Mouse (Mus musculus) forebrain, embryonic 16.5 days (tissue): ENCODE data around the gene Acp6. TPM values are rescaled to one million over a fixed set of nuclear protein-coding genes. Genes with fewer than 3 reads are reported as not detected.
A peak's percentile ranks its signal among the peaks of the same experiment; 100 is the strongest.

ENCODE experiments used
- ATAC-seq: fragments of 200-750 bp; cut with Nextera tagmentation; 2 replicates; pipeline ENCODE4 v1.8.0; 2017; ENCODE audit warnings: mild to moderate bottlenecking, moderate library complexity
- H3K27ac ChIP-seq: fragments of 300-500 bp; sonication (generic); 2 replicates; pipeline ENCODE4 v1.5.1; 2014; ENCODE audit warnings: low read length, control low read depth
- H3K27me3 ChIP-seq: fragments of 300-500 bp; sonication (generic); replicated peaks from 2 replicates; pipeline ENCODE4 v1.6.1; 2014; ENCODE audit warnings: low read length; ENCODE audit not compliant: control insufficient read depth, insufficient read depth
- H3K36me3 ChIP-seq: fragments of 300-500 bp; sonication (generic); 2 replicates; pipeline ENCODE4 v1.6.1; 2014; ENCODE audit not compliant: control insufficient read depth, insufficient read depth
- H3K4me1 ChIP-seq: fragments of 300-500 bp; sonication (generic); replicated peaks from 2 replicates; pipeline ENCODE4 v1.6.1; 2014; ENCODE audit warnings: low read length; ENCODE audit not compliant: control insufficient read depth, insufficient read depth
- H3K4me2 ChIP-seq: fragments of 300-500 bp; sonication (generic); 2 replicates; pipeline ENCODE4 v1.6.1; 2014; ENCODE audit warnings: mild to moderate bottlenecking, low read length, control low read depth
- H3K4me3 ChIP-seq: fragments of 300-500 bp; sonication (generic); replicated peaks from 2 replicates; pipeline ENCODE4 v1.5.1; 2014; ENCODE audit warnings: mild to moderate bottlenecking, low read length, control low read depth
- H3K9ac ChIP-seq: fragments of 300-500 bp; sonication (generic); replicated peaks from 2 replicates; pipeline ENCODE4 v1.6.1; 2014; ENCODE audit warnings: low read depth, low read length, control low read depth
- H3K9me3 ChIP-seq: fragments of 300-500 bp; sonication (generic); 2 replicates; pipeline ENCODE4 v1.6.1; 2016; ENCODE audit warnings: low read length; ENCODE audit not compliant: control insufficient read depth
- WGBS: fragments of 180-500 bp; shearing (Covaris S2); extraction: QIAGEN DNeasy Blood & Tissue Kit; methylation state at CpG from one replicate; pipeline ENCODE4 v1.1.7; 2014; 5-methylcytosine and 5-hydroxymethylcytosine counted together
- polyA plus RNA-seq: library from polyadenylated mRNA; unstranded; fragments of >200 nt; fragmentation: Nextera tagmentation; extraction: Ambion mirVana; gene quantifications from 2 replicates; pipeline ENCODE4 v1.2.1, GENCODE M21; 2015

Acp6 gene
- polyA plus RNA-seq, 1 experiment from 2014 or later: 29.4 TPM

GRCm38 (mm10) chr3:97157958-97158599 is 498 bp upstream of the Acp6 start:
- peak overlapping the region; percentile 66 for H3K9ac ChIP-seq
- H3K4me3 ChIP-seq: peak overlapping the region; percentile 63
- no peaks in the 10 kb centered on the region for H3K9me3 ChIP-seq
- H3K27me3 ChIP-seq: no peaks in the 10 kb centered on the region
- H3K4me1 ChIP-seq: peaks cover 12% of the 10 kb centered on the region
- peak overlapping the region; percentile 62 for H3K27ac ChIP-seq
- H3K36me3 ChIP-seq: no peaks in the 10 kb centered on the region
- peak overlapping the region; percentile 87 for H3K4me2 ChIP-seq
- peak; percentile 67 for ATAC-seq
- WGBS: under 1% methylated on average over 17 of the region's 17 CpGs

DNA sequence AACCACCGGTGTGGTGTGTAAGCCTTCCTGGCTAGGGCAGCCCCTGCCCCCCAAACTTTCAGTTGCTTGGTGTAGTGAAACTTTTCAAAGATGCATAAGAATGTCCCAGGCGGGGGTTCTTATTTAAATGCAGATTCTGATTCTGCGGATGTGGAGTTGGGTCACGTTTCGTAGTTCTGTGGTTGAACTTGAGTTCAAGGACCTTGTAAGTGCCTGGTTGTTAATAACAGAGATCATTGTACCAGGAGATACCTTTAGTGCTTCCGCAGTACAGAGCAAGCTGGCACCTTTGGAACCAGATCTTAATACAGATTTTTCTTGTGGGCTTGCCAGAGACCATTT is 903 bp downstream of the Acp6 start:
- Histone ChIP-seq H3K4me2 (peak overlapping the region; percentile 87), H3K9ac (peak overlapping the region; percentile 66), H3K36me3 (no peaks in the 10 kb centered on the region), H3K27me3 (no peaks in the 10 kb centered on the region), H3K4me1 (peaks cover 12% of the 10 kb centered on the region), H3K9me3 (no peaks in the 10 kb centered on the region), H3K27ac (no peak overlapping the region), H3K4me3 (peak overlapping the region; percentile 63)
- ATAC-seq: no peak
- 4% methylated on average over 6 of the region's 6 CpGs for WGBS

- no peak overlapping the region for H3K27ac ChIP-seq
- no peak overlapping the region for H3K4me3 ChIP-seq
- H3K4me2 ChIP-seq: no peak overlapping the region; the same call in 1 of the 2 replicates
- no peak overlapping the region for H3K9ac ChIP-seq
- H3K9me3 ChIP-seq: no peaks in the 10 kb centered on the region
- no peaks in the 10 kb centered on the region for H3K36me3 ChIP-seq
- 71% methylated on average over 2 of the region's 2 CpGs for WGBS
- ATAC-seq: no peak
- no peaks in the 10 kb centered on the region for H3K27me3 ChIP-seq
- peaks cover 12% of the 10 kb centered on the region for H3K4me1 ChIP-seq
These were observed 1.4 kb downstream of the Acp6 start for GRCm38 (mm10) chr3:97159986-97160385.

DNA sequence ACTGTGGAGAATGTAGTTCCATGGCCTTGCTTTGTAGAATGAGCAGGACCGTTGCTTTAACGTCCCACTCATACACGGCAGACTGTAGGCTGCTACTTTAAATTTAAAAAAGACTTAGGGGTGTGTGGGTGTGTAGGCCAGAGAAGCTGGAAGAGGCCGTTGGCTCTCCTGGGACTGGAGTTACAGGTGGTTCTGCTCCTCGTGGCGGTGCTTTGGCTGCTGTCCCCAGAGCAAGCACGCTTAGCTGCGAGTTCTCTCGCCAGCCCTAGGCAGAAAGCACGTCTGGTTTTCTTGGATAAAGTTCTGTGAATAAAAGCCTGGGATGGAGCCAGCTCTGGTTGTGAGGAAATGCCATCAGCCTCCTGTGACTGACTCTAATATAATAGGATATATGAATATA is 2.3 kb downstream of the Acp6 start:
- no peaks in the 10 kb centered on the region for H3K36me3 ChIP-seq
- no peak for ATAC-seq
- no peak overlapping the region for H3K4me3 ChIP-seq
- H3K4me1 ChIP-seq: peaks cover 12% of the 10 kb centered on the region
- no peak overlapping the region; the same call in 1 of the 2 replicates for H3K9ac ChIP-seq
- no peaks in the 10 kb centered on the region for H3K9me3 ChIP-seq
- no peak overlapping the region for H3K4me2 ChIP-seq
- H3K27me3 ChIP-seq: no peaks in the 10 kb centered on the region
- 35% methylated on average over 10 of the region's 10 CpGs for WGBS
- no peak overlapping the region for H3K27ac ChIP-seq

DNA sequence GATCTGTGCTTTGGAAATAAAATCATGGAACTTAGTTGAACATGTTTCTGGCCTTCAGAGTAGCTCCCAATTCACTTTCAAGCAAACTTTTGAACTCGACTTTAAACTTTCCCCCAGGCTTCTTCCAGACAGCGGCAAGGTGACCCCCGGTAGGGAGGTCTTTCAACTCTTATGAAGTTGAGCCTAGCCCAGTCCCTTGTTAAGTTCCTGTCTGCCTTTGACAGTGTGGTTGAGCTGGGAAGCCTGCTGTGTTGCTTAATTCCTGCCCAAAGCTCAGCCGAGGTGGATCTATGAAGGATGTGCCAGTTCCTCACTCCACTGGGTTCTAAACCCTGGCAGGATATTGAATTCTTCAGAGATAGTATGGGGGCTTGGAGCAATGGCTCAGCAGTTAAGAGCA is 3.2 kb downstream of the Acp6 start:
- WGBS: 60% methylated on average over 4 of the region's 4 CpGs
- H3K27ac ChIP-seq: no peak overlapping the region

DNA sequence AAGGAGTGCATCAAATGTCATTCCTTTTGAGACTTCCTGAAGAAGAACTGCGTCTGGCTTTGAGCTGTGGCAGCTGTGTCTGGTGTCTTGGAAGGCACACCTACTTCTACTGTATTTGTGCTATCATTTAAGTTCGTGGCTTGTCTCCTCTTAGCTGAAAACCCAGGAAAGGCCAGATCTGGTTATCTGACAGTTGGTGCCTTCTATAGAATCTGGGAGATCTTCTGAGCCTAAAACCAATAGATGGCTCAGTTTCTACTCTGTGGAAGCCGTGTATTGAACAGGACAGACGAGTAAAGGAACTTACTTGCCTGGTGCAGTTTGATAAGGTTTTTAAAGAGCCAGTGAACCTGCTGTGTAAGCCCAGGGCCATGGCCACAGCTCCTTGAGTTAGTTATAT is 5.9 kb downstream of the Acp6 start:
- Histone ChIP-seq H3K9ac (no peak overlapping the region), H3K9me3 (no peaks in the 10 kb centered on the region), H3K4me2 (no peak overlapping the region), H3K4me3 (no peak overlapping the region), H3K27ac (no peak overlapping the region), H3K36me3 (no peaks in the 10 kb centered on the region), H3K4me1 (peaks cover 7% of the 10 kb centered on the region), H3K27me3 (no peaks in the 10 kb centered on the region)
- WGBS: 85% methylated on average over 4 of the region's 4 CpGs
- ATAC-seq: no peak

More for the DNA sequence above, 3.2 kb downstream of the Acp6 start:
- H3K36me3 ChIP-seq: no peaks in the 10 kb centered on the region
- no peaks in the 10 kb centered on the region for H3K27me3 ChIP-seq
- no peak for ATAC-seq
- H3K9me3 ChIP-seq: no peaks in the 10 kb centered on the region
- H3K4me2 ChIP-seq: no peak overlapping the region
- no peak overlapping the region for H3K9ac ChIP-seq
- H3K4me3 ChIP-seq: no peak overlapping the region
- peaks cover 12% of the 10 kb centered on the region for H3K4me1 ChIP-seq

DNA sequence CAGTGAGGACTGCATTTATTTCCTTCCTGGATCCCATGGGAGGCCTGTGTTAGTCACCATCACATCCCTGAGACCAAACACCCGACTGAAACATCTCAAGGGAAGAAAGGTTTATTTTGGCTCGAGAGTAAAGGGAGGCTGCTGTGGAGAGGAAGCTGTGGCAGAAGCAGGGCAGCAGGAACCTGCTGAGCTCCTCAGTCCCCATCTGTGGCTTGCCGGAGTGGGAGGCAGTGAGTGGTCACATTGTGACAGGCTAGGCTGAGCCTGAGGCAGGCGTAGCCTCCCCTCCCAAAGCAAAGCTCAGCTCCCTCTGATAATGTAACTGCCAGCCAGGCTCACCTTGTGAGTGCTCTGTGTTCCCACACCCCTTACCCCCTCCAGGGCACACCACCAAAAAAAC is 8.5 kb downstream of the Acp6 start:
- H3K4me2 ChIP-seq: no peak overlapping the region
- no peak overlapping the region for H3K27ac ChIP-seq
- H3K4me1 ChIP-seq: no peaks in the 10 kb centered on the region
- no peaks in the 10 kb centered on the region for H3K9me3 ChIP-seq
- no peaks in the 10 kb centered on the region for H3K27me3 ChIP-seq
- H3K36me3 ChIP-seq: no peaks in the 10 kb centered on the region
- 83% methylated on average over 4 of the region's 4 CpGs for WGBS
- H3K4me3 ChIP-seq: no peak overlapping the region
- no peak for ATAC-seq
- H3K9ac ChIP-seq: no peak overlapping the region

- Histone ChIP-seq H3K27me3 (no peaks in the 10 kb centered on the region), H3K4me3 (no peak overlapping the region), H3K9ac (no peak overlapping the region), H3K4me2 (no peak overlapping the region), H3K4me1 (no peaks in the 10 kb centered on the region), H3K27ac (no peak overlapping the region), H3K9me3 (no peaks in the 10 kb centered on the region), H3K36me3 (no peaks in the 10 kb centered on the region)
- WGBS: 85% methylated on average over 6 of the region's 6 CpGs
- no peak for ATAC-seq
These were observed 13.0 kb downstream of the Acp6 start for GRCm38 (mm10) chr3:97171531-97171930.

DNA sequence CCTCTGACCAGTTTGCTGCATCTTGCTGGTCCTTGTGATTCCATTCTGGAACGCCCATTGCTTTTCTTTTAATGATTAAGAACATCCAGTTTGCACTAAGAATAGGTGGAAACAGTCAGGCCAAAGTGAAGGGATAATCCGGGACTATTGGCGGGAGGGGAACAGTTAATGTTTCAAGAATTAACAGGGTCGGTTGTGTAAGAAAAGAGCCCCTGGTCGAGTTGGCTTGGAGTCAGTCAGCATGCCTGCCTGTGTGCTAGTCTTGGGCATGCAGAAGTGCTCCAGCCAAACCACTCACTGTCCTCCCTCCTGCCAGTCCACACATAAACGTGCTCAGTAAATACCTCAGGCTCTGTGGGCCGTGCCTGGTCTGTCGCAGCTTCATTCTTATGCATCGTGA is 13.7 kb downstream of the Acp6 start:
- Histone ChIP-seq H3K36me3 (no peaks in the 10 kb centered on the region), H3K27ac (no peak overlapping the region), H3K9ac (no peak overlapping the region), H3K4me1 (no peaks in the 10 kb centered on the region), H3K27me3 (no peaks in the 10 kb centered on the region), H3K9me3 (no peaks in the 10 kb centered on the region), H3K4me3 (no peak overlapping the region), H3K4me2 (no peak overlapping the region)
- no peak for ATAC-seq
- WGBS: 62% methylated on average over 9 of the region's 9 CpGs

GRCm38 (mm10) chr3:97172632-97173031 is 14.1 kb downstream of the Acp6 start:
- Histone ChIP-seq H3K9ac (no peak overlapping the region), H3K27ac (no peak overlapping the region), H3K4me2 (no peak overlapping the region), H3K9me3 (no peaks in the 10 kb centered on the region), H3K4me3 (no peak overlapping the region), H3K27me3 (no peaks in the 10 kb centered on the region), H3K4me1 (no peaks in the 10 kb centered on the region), H3K36me3 (no peaks in the 10 kb centered on the region)
- no peak for ATAC-seq
- 85% methylated on average over 5 of the region's 5 CpGs for WGBS
